ENCODE assay signal across 10 mouse cellular contexts in genomic region chr13:63331379-63331778, GRCm38 (mm10).
DNase-seq lines count a peak whose midpoint lies in the region; ATAC-seq and TF ChIP-seq lines count a peak whose summit lies in the region.
"Had no signal": no experiment of that assay in that cellular context is flagged by ENCODE, and none has a peak within 500 bp of the region (broad histone marks: within the 10 kb centered on the region; RNA-seq: fewer than 3 reads in every experiment).

No protein-coding gene starts in this region.

- no peak overlapping the region for H3K4me2 ChIP-seq in kidney, embryonic 16.5 days (replicated peaks; ENCODE audit: low read depth, low read length)
- no peak overlapping the region for H3K4me2 ChIP-seq in heart, postnatal 0 days (ENCODE audit: low read depth, low read length)
- H3K4me2 ChIP-seq in midbrain, postnatal 0 days (ENCODE audit: low read depth, low read length, poor library complexity, severe bottlenecking): no peak overlapping the region
- H3K4me2 ChIP-seq: embryonic facial prominence, embryonic 12.5 days had no signal

- no peaks in the 10 kb centered on the region for H3K9me3 ChIP-seq in kidney, embryonic 16.5 days (ENCODE audit: low read length)
- no peaks in the 10 kb centered on the region for H3K9me3 ChIP-seq in G1E (replicated peaks)
- H3K9me3 ChIP-seq in heart, postnatal 0 days (replicated peaks; ENCODE audit: control insufficient read depth, low read length): no peaks in the 10 kb centered on the region
- H3K9me3 ChIP-seq in midbrain, postnatal 0 days (ENCODE audit: low read length): no peaks in the 10 kb centered on the region
- H3K9me3 ChIP-seq: embryonic facial prominence, embryonic 12.5 days had no signal

- H3K36me3 ChIP-seq in kidney, embryonic 16.5 days (ENCODE audit: insufficient read depth, low read length): no peaks in the 10 kb centered on the region
- peaks cover 35% of the 10 kb centered on the region for H3K36me3 ChIP-seq in G1E (replicated peaks)
- no peaks in the 10 kb centered on the region for H3K36me3 ChIP-seq in heart, postnatal 0 days (replicated peaks; ENCODE audit: control insufficient read depth, insufficient read depth, low read length)
- H3K36me3 ChIP-seq in midbrain, postnatal 0 days (ENCODE audit: insufficient read depth, low read length): no peaks in the 10 kb centered on the region
- H3K36me3 ChIP-seq: embryonic facial prominence, embryonic 12.5 days had no signal

- H3K27ac ChIP-seq in kidney, embryonic 16.5 days (ENCODE audit: low read length): no peak overlapping the region
- H3K27ac ChIP-seq in heart, postnatal 0 days (ENCODE audit: low read depth): no peak overlapping the region
- H3K27ac ChIP-seq in midbrain, postnatal 0 days (ENCODE audit: low read depth, low read length): no peak overlapping the region
- H3K27ac ChIP-seq: macrophage had no signal

- TF ChIP-seq CTCF in G1E (IDR thresholded peaks at IDR 0.05; ENCODE audit: low read depth, low read length): peak; percentile 46; the same call in 1 of the 2 replicates
- peak; percentile 87 for TF ChIP-seq CTCF in heart, postnatal 0 days (IDR thresholded peaks at IDR 0.05; ENCODE audit: low read depth)
- peak; percentile 89 for TF ChIP-seq CTCF in midbrain, postnatal 0 days (IDR thresholded peaks at IDR 0.05)

- TF ChIP-seq EP300 in heart, postnatal 0 days (IDR thresholded peaks at IDR 0.05; ENCODE audit: low read depth): no peak

- peaks cover 14% of the 10 kb centered on the region for H3K4me1 ChIP-seq in kidney, embryonic 16.5 days (ENCODE audit: insufficient read depth, low read length)
- no peaks in the 10 kb centered on the region for H3K4me1 ChIP-seq in G1E (ENCODE audit: insufficient read depth, low read depth, low read length)
- H3K4me1 ChIP-seq in heart, postnatal 0 days (ENCODE audit: control insufficient read depth, insufficient read depth): no peaks in the 10 kb centered on the region
- 0 out of 2 replicates have a peak, but pooled peaks cover 3% of the 10 kb centered on the region for H3K4me1 ChIP-seq in midbrain, postnatal 0 days (ENCODE audit: insufficient read depth, low read length)

- WGBS in kidney, embryonic 16.5 days: 36% methylated on average over 4 of the region's 4 CpGs
- 41% methylated on average over 4 of the region's 4 CpGs for WGBS in heart, postnatal 0 days
- WGBS in midbrain, postnatal 0 days: 38% methylated on average over 4 of the region's 4 CpGs

- H3K27me3 ChIP-seq in kidney, embryonic 16.5 days (ENCODE audit: insufficient read depth, low read length): no peaks in the 10 kb centered on the region
- H3K27me3 ChIP-seq in G1E (ENCODE audit: insufficient read depth, low read length): no peaks in the 10 kb centered on the region
- H3K27me3 ChIP-seq in heart, postnatal 0 days (ENCODE audit: control insufficient read depth, insufficient read depth, low read length): no peaks in the 10 kb centered on the region
- no peaks in the 10 kb centered on the region for H3K27me3 ChIP-seq in midbrain, postnatal 0 days (ENCODE audit: insufficient read depth, low read length)
- H3K27me3 ChIP-seq: embryonic facial prominence, embryonic 12.5 days had no signal

- H3K9ac ChIP-seq in kidney, embryonic 16.5 days (replicated peaks; ENCODE audit: low read length): no peak overlapping the region
- H3K9ac ChIP-seq in heart, postnatal 0 days (replicated peaks; ENCODE audit: low read depth, low read length): no peak overlapping the region
- no peak overlapping the region for H3K9ac ChIP-seq in midbrain, postnatal 0 days (replicated peaks; ENCODE audit: low read length, poor library complexity, severe bottlenecking)
- H3K9ac ChIP-seq: embryonic facial prominence, embryonic 12.5 days had no signal

- peak; percentile 51 for DNase-seq in kidney, adult 11 months
- DNase-seq in G1E (ENCODE audit: low spot score): peak; percentile 11
- DNase-seq in cerebellum, postnatal 10 days: peak; percentile 78 to 82
- DNase-seq in heart, postnatal 0 days (ENCODE audit: low spot score): no peak
- DNase-seq in layer of hippocampus, postnatal 36 days: peak; percentile 50 to 66
- DNase-seq in midbrain, postnatal 0 days (ENCODE audit: low spot score): peak; percentile 72

- H3K4me3 ChIP-seq in kidney, embryonic 16.5 days (ENCODE audit: low read length): no peak overlapping the region
- no peak overlapping the region for H3K4me3 ChIP-seq in G1E (ENCODE audit: low read depth, low read length)
- H3K4me3 ChIP-seq in heart, postnatal 0 days (ENCODE audit: low read depth, low read length): no peak overlapping the region
- H3K4me3 ChIP-seq in midbrain, postnatal 0 days (ENCODE audit: low read depth, low read length): no peak overlapping the region
- H3K4me3 ChIP-seq: embryonic facial prominence, embryonic 12.5 days had no signal

- ATAC-seq in kidney, embryonic 16.5 days (ENCODE audit: low FRiP score, low TSS enrichment): no peak
- ATAC-seq in G1E (ENCODE audit: extremely low read depth, insufficient number of reproducible peaks, low FRiP score, poor library complexity, severe bottlenecking): no peak
- ATAC-seq in heart, postnatal 0 days (ENCODE audit: insufficient read depth, low read depth): no peak
- ATAC-seq in midbrain, postnatal 0 days (ENCODE audit: low FRiP score): no peak
- no peak for ATAC-seq in megakaryocyte, adult 5-6 weeks (ENCODE audit: poor library complexity, severe bottlenecking)
